Mouse (Mus musculus): ENCODE data around the gene Zfp266. TPM values are rescaled to one million over a fixed set of nuclear protein-coding genes. Genes with fewer than 3 reads are reported as not detected.
A peak's percentile ranks its signal among the peaks of the same experiment; 100 is the strongest.

Gene Zfp266
- polyA plus RNA-seq, 1 experiment from 2014 or later: 166 TPM

DNA sequence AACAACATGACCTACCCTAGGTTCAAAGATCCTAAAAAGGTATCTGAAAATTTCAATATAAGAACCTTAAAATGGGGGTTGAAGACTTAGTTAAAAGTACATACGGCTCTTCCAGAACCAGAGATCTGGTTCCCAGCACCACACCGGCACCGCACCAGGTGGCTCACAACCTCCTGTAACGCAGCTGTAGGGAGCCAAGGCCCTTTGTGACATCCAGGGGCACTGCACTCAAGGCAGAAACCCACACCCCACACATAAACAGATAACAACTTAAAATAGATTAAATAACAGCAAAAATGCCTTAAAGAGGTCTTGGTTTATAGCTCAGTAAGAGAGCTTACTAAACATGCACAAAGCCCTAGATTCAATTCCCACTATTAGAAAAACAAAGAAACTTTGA lies 1.3 kb downstream of the Zfp266 start:
- peak overlapping the region; percentile 69 for H3K4me2 ChIP-seq (replicated peaks)
- peaks cover 25% of the 10 kb centered on the region for H3K36me3 ChIP-seq
- no peaks in the 10 kb centered on the region for H3K27me3 ChIP-seq
- 6% methylated on average over 4 of the region's 4 CpGs for WGBS
- peak overlapping the region; percentile 57 for H3K9ac ChIP-seq (replicated peaks)
- no peak for ATAC-seq (ENCODE audit: low FRiP score, low read depth)
- peaks cover 28% of the 10 kb centered on the region for H3K4me1 ChIP-seq
- peak overlapping the region; percentile 83 for H3K4me3 ChIP-seq
- H3K27ac ChIP-seq (replicated peaks): no peak overlapping the region
- no peaks in the 10 kb centered on the region for H3K9me3 ChIP-seq

DNA sequence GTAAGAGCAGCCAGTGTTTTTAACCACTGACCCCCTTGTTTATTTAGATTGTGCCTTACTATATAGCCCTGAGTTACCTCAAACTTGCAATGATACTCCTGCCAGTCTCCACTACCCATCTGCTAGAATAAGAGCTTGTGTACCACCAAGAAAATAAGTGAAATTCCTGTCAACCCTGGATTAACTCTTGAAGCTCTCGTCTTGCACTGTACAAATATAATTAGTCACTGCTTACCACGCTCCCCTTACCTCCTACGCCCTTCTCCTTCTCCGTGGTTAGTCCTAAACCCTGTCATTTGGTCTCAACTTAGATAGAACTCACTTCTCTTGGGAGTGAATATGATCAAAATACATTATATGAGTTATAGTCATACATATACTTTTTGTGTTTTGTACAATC lies 2.5 kb downstream of the Zfp266 start:
- Histone ChIP-seq H3K4me2 (replicated peaks) (peak overlapping the region; percentile 69), H3K4me3 (peak overlapping the region; percentile 83; the same call in 1 of the 2 replicates), H3K4me1 (peaks cover 29% of the 10 kb centered on the region), H3K9ac (replicated peaks) (no peak overlapping the region), H3K36me3 (peaks cover 31% of the 10 kb centered on the region), H3K27me3 (no peaks in the 10 kb centered on the region), H3K27ac (replicated peaks) (no peak overlapping the region), H3K9me3 (no peaks in the 10 kb centered on the region)
- WGBS: 89% methylated on average over 4 of the region's 4 CpGs
- ATAC-seq (ENCODE audit: low FRiP score, low read depth): no peak

GRCm38 (mm10) chr9:20517727-20518126 lies 3.5 kb downstream of the Zfp266 start:
- Histone ChIP-seq H3K4me2 (replicated peaks) (no peak overlapping the region), H3K9me3 (no peaks in the 10 kb centered on the region), H3K4me3 (no peak overlapping the region), H3K27ac (replicated peaks) (no peak overlapping the region), H3K9ac (replicated peaks) (no peak overlapping the region), H3K27me3 (no peaks in the 10 kb centered on the region), H3K4me1 (peaks cover 29% of the 10 kb centered on the region), H3K36me3 (peaks cover 38% of the 10 kb centered on the region)
- no peak for ATAC-seq (ENCODE audit: low FRiP score, low read depth)
- 100% methylated on average over 1 of the region's 1 CpGs for WGBS

DNA sequence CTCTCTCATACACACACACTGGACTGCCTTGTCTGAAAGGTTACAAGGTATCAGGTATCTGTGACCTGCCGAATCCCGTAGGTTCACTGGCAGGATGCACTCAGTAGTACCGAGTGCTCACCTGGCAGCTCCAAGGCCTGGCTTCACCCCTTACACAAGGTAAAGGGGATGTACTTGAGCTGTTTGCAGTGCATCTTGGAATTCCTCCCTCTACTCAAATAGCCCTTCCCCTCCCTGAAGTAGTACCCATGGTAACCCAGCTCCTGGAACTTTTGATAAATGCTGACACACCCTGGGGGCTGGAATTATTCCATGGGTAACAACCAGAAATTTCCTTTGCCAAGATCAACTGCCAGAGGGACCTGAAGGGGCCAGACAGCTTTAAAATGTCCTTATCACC lies 7.2 kb downstream of the Zfp266 start:
- Histone ChIP-seq H3K4me2 (replicated peaks) (no peak overlapping the region), H3K9ac (replicated peaks) (no peak overlapping the region), H3K4me1 (peaks cover 19% of the 10 kb centered on the region), H3K36me3 (peaks cover 56% of the 10 kb centered on the region), H3K27me3 (no peaks in the 10 kb centered on the region), H3K9me3 (no peaks in the 10 kb centered on the region), H3K27ac (replicated peaks) (no peak overlapping the region), H3K4me3 (no peak overlapping the region)
- ATAC-seq (ENCODE audit: low FRiP score, low read depth): no peak
- WGBS: 93% methylated on average over 3 of the region's 3 CpGs

GRCm38 (mm10) chr9:20512714-20513113 lies 8.5 kb downstream of the Zfp266 start:
- H3K4me3 ChIP-seq: no peak overlapping the region
- peaks cover 46% of the 10 kb centered on the region for H3K36me3 ChIP-seq
- ATAC-seq (ENCODE audit: low FRiP score, low read depth): no peak
- WGBS: 88% methylated on average over 8 of the region's 8 CpGs
- H3K9ac ChIP-seq (replicated peaks): no peak overlapping the region
- H3K4me2 ChIP-seq (replicated peaks): no peak overlapping the region
- no peaks in the 10 kb centered on the region for H3K27me3 ChIP-seq
- H3K27ac ChIP-seq (replicated peaks): no peak overlapping the region
- 0 out of 2 replicates have a peak, but pooled peaks cover 11% of the 10 kb centered on the region for H3K4me1 ChIP-seq
- H3K9me3 ChIP-seq: no peaks in the 10 kb centered on the region

- no peak overlapping the region for H3K9ac ChIP-seq (replicated peaks)
- no peak overlapping the region for H3K27ac ChIP-seq (replicated peaks)
- no peak overlapping the region for H3K4me3 ChIP-seq
- WGBS: 92% methylated on average over 4 of the region's 4 CpGs
- H3K4me2 ChIP-seq (replicated peaks): no peak overlapping the region
- H3K36me3 ChIP-seq: peaks cover 54% of the 10 kb centered on the region
- 0 out of 2 replicates have a peak, but pooled peaks cover 11% of the 10 kb centered on the region for H3K4me1 ChIP-seq
- ATAC-seq (ENCODE audit: low FRiP score, low read depth): no peak
- H3K27me3 ChIP-seq: no peaks in the 10 kb centered on the region
- no peaks in the 10 kb centered on the region for H3K9me3 ChIP-seq
These were observed 9.6 kb downstream of the Zfp266 start for GRCm38 (mm10) chr9:20511645-20512044.

DNA sequence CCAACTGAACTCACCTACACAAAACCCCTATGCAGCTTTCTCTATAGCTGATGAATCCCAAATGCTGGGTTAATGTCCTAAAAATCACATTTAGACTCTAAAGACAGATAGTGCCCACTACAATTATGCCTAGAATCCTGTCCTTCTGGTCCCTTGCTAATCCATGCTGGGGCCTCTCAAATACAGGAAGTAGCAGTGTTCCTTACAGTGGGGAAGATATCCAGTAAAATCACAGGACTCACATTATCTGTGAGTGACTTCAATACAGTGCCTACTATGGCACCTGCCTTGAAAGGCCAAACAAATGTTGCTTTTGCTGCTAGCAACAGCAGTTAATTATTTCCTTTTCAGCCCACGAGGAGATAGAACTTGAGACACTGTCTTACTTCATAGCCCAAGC lies 10.9 kb downstream of the Zfp266 start:
- Histone ChIP-seq H3K9me3 (no peaks in the 10 kb centered on the region), H3K27ac (replicated peaks) (no peak overlapping the region), H3K4me1 (0 out of 2 replicates have a peak, but pooled peaks cover 6% of the 10 kb centered on the region), H3K4me2 (replicated peaks) (no peak overlapping the region), H3K27me3 (no peaks in the 10 kb centered on the region), H3K4me3 (no peak overlapping the region), H3K36me3 (peaks cover 56% of the 10 kb centered on the region), H3K9ac (replicated peaks) (no peak overlapping the region)
- 81% methylated on average over 1 of the region's 1 CpGs for WGBS
- no peak for ATAC-seq (ENCODE audit: low FRiP score, low read depth)

- Histone ChIP-seq H3K4me3 (no peak overlapping the region), H3K4me1 (0 out of 2 replicates have a peak, but pooled peaks cover 3% of the 10 kb centered on the region), H3K9me3 (no peaks in the 10 kb centered on the region), H3K9ac (replicated peaks) (no peak overlapping the region), H3K27ac (replicated peaks) (no peak overlapping the region), H3K4me2 (replicated peaks) (no peak overlapping the region), H3K27me3 (no peaks in the 10 kb centered on the region), H3K36me3 (peaks cover 56% of the 10 kb centered on the region)
- ATAC-seq (ENCODE audit: low FRiP score, low read depth): no peak
- 71% methylated on average over 3 of the region's 3 CpGs for WGBS
These were observed 11.5 kb downstream of the Zfp266 start for GRCm38 (mm10) chr9:20509676-20510075.

DNA sequence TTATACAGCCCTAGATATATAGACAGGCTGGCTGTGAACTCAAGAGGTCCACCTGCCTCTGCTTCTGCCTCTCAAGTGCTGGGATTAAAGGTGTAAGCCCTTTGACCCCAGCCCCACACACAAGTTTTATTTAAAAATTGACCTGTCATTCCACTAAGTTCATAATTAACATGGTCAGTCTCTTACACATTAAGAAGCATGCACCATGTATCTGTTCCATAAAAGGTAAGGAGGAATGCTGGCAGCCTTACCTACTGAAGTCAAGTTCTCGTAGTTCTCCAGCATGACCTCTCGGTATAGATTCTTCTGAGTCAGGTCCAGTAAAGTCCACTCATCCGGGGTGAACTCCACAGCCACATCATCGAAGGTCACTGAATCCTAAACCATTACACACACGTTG lies 16.4 kb downstream of the Zfp266 start:
- no peak for ATAC-seq (ENCODE audit: low FRiP score, low read depth)
- no peak overlapping the region for H3K27ac ChIP-seq (replicated peaks)
- H3K4me1 ChIP-seq: no peaks in the 10 kb centered on the region
- no peaks in the 10 kb centered on the region for H3K27me3 ChIP-seq
- H3K4me2 ChIP-seq (replicated peaks): no peak overlapping the region
- WGBS: 87% methylated on average over 5 of the region's 5 CpGs
- H3K36me3 ChIP-seq: peaks cover 75% of the 10 kb centered on the region
- H3K9ac ChIP-seq (replicated peaks): no peak overlapping the region
- no peaks in the 10 kb centered on the region for H3K9me3 ChIP-seq
- no peak overlapping the region for H3K4me3 ChIP-seq

DNA sequence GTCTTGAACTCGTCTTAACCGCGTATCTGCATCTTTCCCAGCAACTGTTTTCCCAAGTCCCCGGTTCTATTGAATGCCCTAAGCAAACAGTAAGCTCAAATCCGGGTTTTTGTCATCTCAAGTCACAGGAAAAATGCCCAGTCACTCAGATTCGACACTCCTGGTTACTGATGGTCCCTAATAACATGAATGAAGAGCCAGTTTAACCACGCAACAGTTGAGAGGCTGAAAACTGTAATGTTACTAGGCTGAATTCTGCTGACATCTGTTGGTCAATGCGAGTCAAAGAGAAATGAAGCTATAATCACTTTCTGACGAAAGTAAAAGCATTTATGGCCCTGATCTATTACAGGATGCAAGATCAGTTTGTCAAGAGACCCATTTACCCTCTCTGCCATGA lies 27.9 kb downstream of the Zfp266 start:
- Histone ChIP-seq H3K4me3 (peak overlapping the region; percentile 84), H3K27me3 (no peaks in the 10 kb centered on the region), H3K27ac (replicated peaks) (peak overlapping the region; percentile 92), H3K9ac (replicated peaks) (peak overlapping the region; percentile 80), H3K4me2 (replicated peaks) (peak overlapping the region; percentile 82), H3K9me3 (no peaks in the 10 kb centered on the region), H3K36me3 (peaks cover 25% of the 10 kb centered on the region), H3K4me1 (peaks cover 30% of the 10 kb centered on the region)
- 10% methylated on average over 9 of the region's 9 CpGs for WGBS
- ATAC-seq (ENCODE audit: low FRiP score, low read depth): no peak

DNA sequence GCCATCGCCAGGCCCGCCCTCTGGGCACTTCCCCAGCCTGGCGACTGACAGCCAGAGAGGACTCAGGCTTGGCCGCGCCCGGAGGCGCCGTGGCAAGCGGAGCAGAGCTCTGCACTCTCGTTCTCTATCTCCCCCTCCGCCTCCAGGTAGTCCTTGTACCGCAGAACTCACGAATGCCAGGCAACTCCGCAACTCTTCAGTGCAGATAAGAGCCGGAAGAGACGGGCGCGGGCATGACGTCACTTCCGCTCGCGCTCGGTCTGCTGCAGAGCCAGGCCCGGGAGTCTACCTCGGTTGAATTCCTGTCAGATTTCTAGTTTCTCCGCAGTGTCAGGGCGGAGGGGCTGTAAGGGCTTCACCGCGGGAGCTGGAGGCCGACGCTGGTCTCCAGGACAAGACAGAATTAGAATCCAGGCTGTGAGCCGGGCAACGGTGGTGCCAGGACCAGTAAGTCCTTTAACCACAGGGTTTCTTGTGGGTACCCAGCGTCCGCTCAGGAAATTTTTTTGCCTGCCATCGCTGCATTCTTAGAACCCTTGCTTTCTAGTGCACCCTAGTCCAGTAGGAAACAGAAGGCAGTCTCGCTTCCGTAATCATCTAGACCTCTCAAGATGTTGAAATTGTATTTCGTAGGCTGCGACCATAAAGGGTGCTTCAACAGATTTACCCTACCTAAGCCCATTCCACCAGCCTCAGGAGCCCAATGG lies 28.5 kb downstream of the Zfp266 start, which contains the start of gene Zfp426:
TSS of gene Zfp426 (minus strand) at position 220 of the 707 bp plus-strand sequence.
- ATAC-seq (ENCODE audit: low FRiP score, low read depth): peak; percentile 96
- Histone ChIP-seq H3K36me3 (peaks cover 20% of the 10 kb centered on the region), H3K9me3 (no peaks in the 10 kb centered on the region), H3K27me3 (no peaks in the 10 kb centered on the region), H3K4me1 (peaks cover 30% of the 10 kb centered on the region), H3K4me3 (peak within 1 kb of the TSS; percentile 84), H3K4me2 (replicated peaks) (peak within 1 kb of the TSS; percentile 82), H3K9ac (replicated peaks) (peak within 1 kb of the TSS; percentile 80), H3K27ac (replicated peaks) (peak within 1 kb of the TSS; percentile 92)
- WGBS: 1% methylated on average over 40 of the region's 40 CpGs

DNA sequence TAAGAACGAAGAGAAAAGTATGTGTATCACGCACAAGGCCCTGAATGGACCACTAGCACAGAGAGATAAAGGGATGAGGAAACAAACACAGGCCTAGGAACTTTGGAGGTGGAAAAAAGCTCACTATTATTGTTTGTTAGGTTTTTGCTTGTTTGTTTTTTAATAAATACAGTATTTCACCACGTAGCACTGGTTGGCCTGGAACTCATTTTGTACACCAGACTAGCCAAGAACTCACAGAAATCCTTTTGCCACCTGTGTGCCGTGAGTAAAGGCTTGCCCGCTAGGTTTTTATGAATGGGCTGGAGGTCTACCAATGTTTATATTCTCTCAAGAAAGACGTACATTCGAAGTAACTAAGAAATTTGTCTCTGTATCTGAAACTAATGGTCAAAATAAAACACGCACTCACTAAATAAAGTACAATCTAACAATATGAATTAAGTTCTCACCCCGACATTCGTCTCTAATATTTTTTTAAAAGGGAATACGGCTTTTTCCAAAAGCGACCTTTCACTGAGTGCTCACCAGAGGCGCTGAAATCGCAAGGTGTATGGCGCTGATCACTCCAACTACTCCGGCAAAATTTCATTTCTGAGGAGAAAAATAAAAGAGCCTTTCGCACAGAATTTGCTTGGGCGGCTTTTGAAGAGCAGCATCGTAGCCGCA lies 29.2 kb downstream of the Zfp266 start:
- H3K4me3 ChIP-seq: peak overlapping the region; percentile 84
- no peak for ATAC-seq (ENCODE audit: low FRiP score, low read depth)
- H3K4me1 ChIP-seq: peaks cover 30% of the 10 kb centered on the region
- H3K9me3 ChIP-seq: no peaks in the 10 kb centered on the region
- WGBS: 15% methylated on average over 20 of the region's 20 CpGs
- peak overlapping the region; percentile 80 for H3K9ac ChIP-seq (replicated peaks)
- peaks cover 13% of the 10 kb centered on the region for H3K36me3 ChIP-seq
- H3K4me2 ChIP-seq (replicated peaks): peak overlapping the region; percentile 82
- H3K27me3 ChIP-seq: no peaks in the 10 kb centered on the region
- peak overlapping the region; percentile 92 for H3K27ac ChIP-seq (replicated peaks)

Measured in midbrain, embryonic 12.5 days (tissue).